Mouse (Mus musculus) midbrain, embryonic 12.5 days (tissue): ENCODE results near the gene Kctd21. TPM values are rescaled to one million over a fixed set of nuclear protein-coding genes. Genes with fewer than 3 reads are reported as not detected.

ENCODE experiments used
- ATAC-seq: fragments of 200-750 bp; cut with Nextera tagmentation; 2 replicates; pipeline ENCODE4 v1.8.0; 2017; ENCODE audit warnings: low read depth, moderate TSS enrichment, moderate library complexity; ENCODE audit not compliant: low FRiP score
- H3K27ac ChIP-seq: fragments of 300-500 bp; sonication (generic); replicated peaks from 2 replicates; pipeline ENCODE4 v1.5.1; 2016; ENCODE audit warnings: mild to moderate bottlenecking
- H3K27me3 ChIP-seq: fragments of 300-500 bp; sonication (generic); 2 replicates; pipeline ENCODE4 v1.6.1; 2016; ENCODE audit warnings: mild to moderate bottlenecking
- H3K36me3 ChIP-seq: fragments of 300-500 bp; sonication (generic); 2 replicates; pipeline ENCODE4 v1.6.1; 2016
- H3K4me1 ChIP-seq: fragments of 300-500 bp; sonication (generic); 2 replicates; pipeline ENCODE4 v1.6.1; 2016
- H3K4me2 ChIP-seq: fragments of 300-500 bp; sonication (generic); replicated peaks from 2 replicates; pipeline ENCODE4 v1.6.1; 2016; ENCODE audit warnings: mild to moderate bottlenecking, moderate library complexity
- H3K4me3 ChIP-seq: fragments of 300-500 bp; sonication (generic); 2 replicates; pipeline ENCODE4 v1.5.1; 2016; ENCODE audit warnings: mild to moderate bottlenecking
- H3K9ac ChIP-seq: fragments of 300-500 bp; sonication (generic); replicated peaks from 2 replicates; pipeline ENCODE4 v1.6.1; 2016; ENCODE audit warnings: mild to moderate bottlenecking, moderate library complexity
- H3K9me3 ChIP-seq: fragments of 300-500 bp; sonication (generic); 2 replicates; pipeline ENCODE4 v1.6.1; 2016; ENCODE audit warnings: mild to moderate bottlenecking
- WGBS: fragments of 180-500 bp; shearing (Covaris S2); methylation state at CpG from one replicate; pipeline ENCODE4 v1.1.7; 2016; 5-methylcytosine and 5-hydroxymethylcytosine counted together
- polyA plus RNA-seq: library from polyadenylated mRNA; unstranded; fragments of >200 nt; fragmentation: Nextera tagmentation; extraction: Ambion mirVana; gene quantifications from 2 replicates; pipeline ENCODE4 v1.2.1, GENCODE M21; 2016

Kctd21 gene
- polyA plus RNA-seq, 1 experiment from 2014 or later, result 5.1 TPM

- WGBS, result 73% methylated on average over 2 of the region's 2 CpGs
- Histone ChIP-seq H3K9ac (no peak overlapping the region), H3K4me3 (no peak overlapping the region), H3K9me3 (no peaks in the 10 kb centered on the region), H3K27me3 (no peaks in the 10 kb centered on the region), H3K4me1 (peaks cover 4% of the 10 kb centered on the region), H3K36me3 (peaks cover 28% of the 10 kb centered on the region), H3K4me2 (no peak overlapping the region), H3K27ac (no peak overlapping the region)
- ATAC-seq, result no peak
These were observed 62.2 kb downstream of the Kctd21 start for GRCm38 (mm10) chr7:97394375-97394774.

- Histone ChIP-seq H3K36me3 (peaks cover 21% of the 10 kb centered on the region; the same call in 1 of the 2 replicates), H3K9me3 (no peaks in the 10 kb centered on the region), H3K9ac (no peak overlapping the region), H3K27ac (no peak overlapping the region), H3K27me3 (no peaks in the 10 kb centered on the region), H3K4me2 (no peak overlapping the region), H3K4me3 (no peak overlapping the region), H3K4me1 (peaks cover 19% of the 10 kb centered on the region)
- 89% methylated on average over 6 of the region's 6 CpGs for WGBS
- no peak for ATAC-seq
These were observed 66.8 kb downstream of the Kctd21 start for GRCm38 (mm10) chr7:97398943-97399342.

Other genes starting within 250 kb of the Kctd21 start
- 3.2 and 4.1 TPM in 2 replicates for gene Usp35, start 307 bp upstream of the Kctd21 start, polyA plus RNA-seq
- 29.8 and 31.1 TPM in 2 replicates for gene Alg8, start 39.3 kb downstream of the Kctd21 start, polyA plus RNA-seq
- 344 and 345 TPM in 2 replicates for gene Ndufc2, start 67.7 kb downstream of the Kctd21 start, polyA plus RNA-seq
- gene Thrsp, start 85.4 kb downstream of the Kctd21 start, polyA plus RNA-seq, result 0.37 and 0.65 TPM in 2 replicates
- gene Kctd14, start 119.0 kb downstream of the Kctd21 start, polyA plus RNA-seq, result 0.96 and 1.4 TPM in 2 replicates
- 50.1 and 53.3 TPM in 2 replicates for gene Ints4, start 148.6 kb downstream of the Kctd21 start, polyA plus RNA-seq
- gene Aamdc, start 247.2 kb downstream of the Kctd21 start, polyA plus RNA-seq, result 33.4 and 35.3 TPM in 2 replicates
- gene Rsf1, start 247.6 kb downstream of the Kctd21 start, polyA plus RNA-seq, result 31.6 and 33.2 TPM in 2 replicates